Mouse (Mus musculus): Measurements from ENCODE around the gene Dhx32. TPM values are rescaled to one million over a fixed set of nuclear protein-coding genes. Genes with fewer than 3 reads are reported as not detected.

The Dhx32 gene
- total RNA-seq, 1 experiment: 42.3 TPM

DNA sequence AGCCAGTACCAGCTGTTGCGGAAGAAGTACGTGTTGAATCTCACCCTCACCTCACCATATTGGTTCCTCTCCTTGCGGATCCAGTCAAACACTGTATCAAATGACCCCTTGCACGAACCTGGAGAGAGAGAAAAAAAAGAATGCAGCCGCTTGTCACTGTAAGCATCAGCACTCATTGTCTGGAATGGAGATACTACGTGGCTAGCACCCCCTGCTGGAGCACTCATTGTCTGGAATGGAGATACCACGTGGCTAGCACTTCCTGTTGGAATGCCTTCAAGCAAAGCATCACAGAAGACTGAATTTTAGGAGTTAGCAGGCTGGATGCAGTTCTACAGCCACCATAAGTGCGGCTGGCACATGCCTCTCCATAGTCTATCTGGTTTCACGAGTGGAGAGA is 106.5 kb downstream of the Dhx32 start:
- in situ Hi-C loops (cut with MboI; ENCODE audit: low sequenced_read_pairs in 2 of 2, unreplicated experiment in 2 of 2): no loop called here
- Histone ChIP-seq H3K36me3 (ENCODE audit: control insufficient read depth, insufficient read depth, low read length, poor library complexity, severe bottlenecking) (peaks cover 10% of the 10 kb centered on the region), H3K4me1 (ENCODE audit: control insufficient read depth in 2 of 2, insufficient read depth in 2 of 2, low read length in 2 of 2, poor library complexity in 1 of 2) (peaks cover 2 to 4% of the 10 kb centered on the region in 2 experiments; a peak in 1 of 4 replicates), H3K4me3 (ENCODE audit: insufficient read depth in 1 of 2, low read depth in 1 of 2, low read length in 2 of 2, poor library complexity in 1 of 2, severe bottlenecking in 1 of 2) (peak overlapping the region in 1 of 2 experiments; percentile 5; a peak in 1 of 4 replicates), H3K9ac (ENCODE audit: insufficient read depth, low read depth, low read length, poor library complexity, severe bottlenecking) (no peak overlapping the region), H3K9me3 (ENCODE audit: control insufficient read depth, insufficient read depth, low read depth, low read length) (no peaks in the 10 kb centered on the region), H3K27ac (ENCODE audit: insufficient read depth, low read depth, low read length, poor library complexity, severe bottlenecking) (no peak overlapping the region)
- peak; percentile 79 for DNase-seq (ENCODE audit: low read depth, low spot score)
- TF ChIP-seq ZNF384 (IDR thresholded peaks at IDR 0.05; ENCODE audit: low read depth, low read length) (peak; percentile 64; the same call in 1 of the 2 replicates), HCFC1 (IDR thresholded peaks at IDR 0.05; ENCODE audit: borderline replicate concordance, insufficient read depth, low read length) (no peak)

Other genes with a start within 250 kb of the Dhx32 start
- not detected in 2 replicates for gene Tex36, start 180.6 kb downstream of the Dhx32 start, total RNA-seq (2012; rRNA removed)
- gene Edrf1, start 145.2 kb downstream of the Dhx32 start, total RNA-seq (2012; rRNA removed): 35.7 and 42.8 TPM in 2 replicates
- gene Mmp21, start 102.7 kb downstream of the Dhx32 start, total RNA-seq (2012; rRNA removed): 0.27 and 0.32 TPM in 2 replicates
- gene Bccip, start 73.4 kb downstream of the Dhx32 start, total RNA-seq (2012; rRNA removed): 73.7 and 88.8 TPM in 2 replicates
- gene Uros, start 72.7 kb downstream of the Dhx32 start, total RNA-seq (2012; rRNA removed): 6.6 and 10.6 TPM in 2 replicates
- gene Fank1, start 5.9 kb downstream of the Dhx32 start, total RNA-seq (2012; rRNA removed): 0.21 and 0.62 TPM in 2 replicates